Mouse (Mus musculus) gastrocnemius, adult 2 months (tissue): ENCODE measurements around the gene Gm21885. TPM values are rescaled to one million over a fixed set of nuclear protein-coding genes. Genes with fewer than 3 reads are reported as not detected.
"Not testable (repeated sequence)": the region's sequence is repeated elsewhere in the genome, so short reads cannot be mapped to it uniquely, and the experiment has no call there.

ENCODE experiments used
- DNase-seq: peaks from one replicate; pipeline ENCODE4 v3.0.0; 2022
- H3K27ac ChIP-seq: fragments of 200-600 bp; 2 replicates; pipeline ENCODE4 v1.8.1; 2022; ENCODE audit warnings: mild to moderate bottlenecking
- H3K4me3 ChIP-seq: fragments of 200-600 bp; 2 replicates; pipeline ENCODE4 v1.8.1; 2022; ENCODE audit warnings: mild to moderate bottlenecking, moderate library complexity
- CTCF ChIP-seq: fragments of 200-600 bp; IDR thresholded peaks from 2 replicates; pipeline ENCODE4 v1.8.1; 2022; ENCODE audit warnings: antibody characterized with exemption, mild to moderate bottlenecking, moderate library complexity
- intact Hi-C: fragments of 180-260 bp; cut with DNase I; formaldehyde crosslinking; loops from one replicate; pipeline ENCODE4 v1.15.1; 2025
- total RNA-seq, 2 experiments: library from RNA; stranded (reverse); gene quantifications; 2 replicates each; pipeline ENCODE4 v1.2.3; 2021

The Gm21885 gene
- total RNA-seq, 2 experiments from 2014 or later = not detected

- TF ChIP-seq CTCF = no peak
- intact Hi-C loops = no loop called here
- DNase-seq = no peak
- Histone ChIP-seq H3K4me3 (no peak overlapping the region), H3K27ac (no peak overlapping the region)
Observed at GRCm38 (mm10) chr11:94246789-94247061, 34.9 kb upstream of the Gm21885 start.

DNA sequence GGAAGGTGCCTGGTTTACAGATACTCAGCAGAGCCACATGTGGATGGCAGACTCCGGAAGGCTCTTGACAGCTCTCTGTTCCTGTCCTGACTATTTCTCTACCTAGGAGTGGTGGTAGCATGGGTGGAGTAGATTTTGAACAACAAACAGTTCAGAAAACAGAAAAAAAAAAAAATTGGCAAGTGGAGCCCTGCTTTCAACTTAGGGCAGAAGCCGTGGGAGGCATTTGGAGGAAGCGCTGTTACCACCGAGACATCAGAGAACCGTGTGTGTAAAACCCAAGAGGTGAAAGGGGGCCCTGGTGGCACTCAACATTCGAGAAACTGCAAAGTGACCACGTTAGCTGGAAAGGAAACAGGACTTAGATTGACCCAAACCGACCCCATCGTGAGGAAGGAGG, 28.5 kb upstream of the Gm21885 start:
- Histone ChIP-seq H3K27ac (no peak overlapping the region), H3K4me3 (no peak overlapping the region)
- TF ChIP-seq CTCF = no peak
- intact Hi-C loops = no loop called here
- no peak for DNase-seq

DNA sequence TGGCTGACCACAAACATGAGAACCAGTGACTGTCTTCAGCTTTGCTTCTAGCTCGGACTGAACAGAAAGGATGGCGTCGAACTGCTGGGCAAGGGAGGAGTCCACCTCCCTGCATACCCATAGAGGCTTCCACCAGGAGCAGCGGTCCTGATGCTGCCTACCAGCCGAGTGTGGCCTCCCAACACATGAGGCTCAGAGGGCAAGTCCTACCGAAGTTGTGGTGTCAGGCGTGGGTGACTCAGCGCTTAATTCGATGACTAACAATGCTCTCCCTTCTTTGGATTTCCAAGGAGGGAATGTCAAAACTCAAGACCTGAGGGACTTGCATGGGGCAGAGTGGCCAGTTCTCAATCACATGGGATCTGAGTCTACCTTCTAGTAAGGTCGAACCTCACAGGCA, 28.0 kb upstream of the Gm21885 start:
- intact Hi-C loops = no loop called here
- DNase-seq = no peak
- TF ChIP-seq CTCF = no peak
- H3K27ac ChIP-seq = no peak overlapping the region
- H3K4me3 ChIP-seq = no peak overlapping the region

- no peak for TF ChIP-seq CTCF
- intact Hi-C loops = no loop called here
- H3K27ac ChIP-seq = no peak overlapping the region
Observed at GRCm38 (mm10) chr11:94255733-94256132, 25.9 kb upstream of the Gm21885 start.

DNA sequence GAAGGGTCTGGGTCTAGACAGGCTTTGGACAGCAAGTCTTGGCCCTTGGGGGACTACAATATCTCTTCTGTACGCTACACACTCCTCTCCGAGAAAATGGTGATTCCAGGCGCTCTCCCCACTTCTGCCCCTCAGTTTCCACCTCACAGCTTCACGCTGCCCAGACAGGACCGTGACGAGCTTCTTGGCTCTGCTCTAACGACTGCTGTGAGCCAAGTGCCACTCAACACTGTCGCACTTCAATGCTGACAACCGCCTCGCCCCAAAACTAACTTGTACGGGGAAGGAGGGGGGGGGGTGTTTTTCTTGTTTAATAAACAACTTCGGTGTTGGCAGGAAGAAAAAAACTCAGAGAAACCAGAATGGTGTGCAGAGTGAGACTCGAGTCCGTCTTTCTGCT, 23.7 kb upstream of the Gm21885 start:
- Histone ChIP-seq H3K27ac (no peak overlapping the region), H3K4me3 (no peak overlapping the region)
- no peak for DNase-seq
- TF ChIP-seq CTCF = no peak
- intact Hi-C loops = no loop called here

More at GRCm38 (mm10) chr11:94255733-94256132, 25.9 kb upstream of the Gm21885 start:
- no peak overlapping the region for H3K4me3 ChIP-seq
- no peak for DNase-seq

DNA sequence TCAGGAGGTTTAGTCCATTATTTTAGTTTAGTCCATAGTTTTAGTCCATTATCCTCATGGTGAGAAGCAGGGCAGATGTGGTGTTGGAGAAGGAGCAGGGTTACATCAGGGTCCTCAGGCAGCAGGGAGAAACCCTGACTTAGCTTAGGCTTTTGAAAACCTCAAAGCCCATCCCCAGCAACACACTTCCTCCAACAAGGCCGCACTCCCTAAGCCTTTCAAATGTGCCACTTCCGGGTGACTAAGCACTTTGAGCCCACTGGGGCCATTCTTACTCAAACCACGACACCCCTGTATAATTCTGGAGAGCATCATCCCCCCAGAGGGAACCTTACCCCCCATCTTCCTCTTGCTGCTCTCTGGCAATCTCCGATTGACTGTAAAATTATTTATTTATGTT, 21.9 kb upstream of the Gm21885 start:
- Histone ChIP-seq H3K27ac (no peak overlapping the region), H3K4me3 (no peak overlapping the region)
- TF ChIP-seq CTCF = no peak
- intact Hi-C loops = no loop called here
- no peak for DNase-seq

- Histone ChIP-seq H3K27ac (no peak overlapping the region), H3K4me3 (no peak overlapping the region)
- TF ChIP-seq CTCF = no peak
- intact Hi-C loops = no loop called here
- no peak for DNase-seq
Observed at GRCm38 (mm10) chr11:94261585-94262370, 19.9 kb upstream of the Gm21885 start.

- H3K27ac ChIP-seq = peak overlapping the region; percentile 84
- DNase-seq = peak; percentile 74
- peak; percentile 57 for TF ChIP-seq CTCF
- peak overlapping the region; percentile 74 for H3K4me3 ChIP-seq
- intact Hi-C loops = no loop called here
Observed at GRCm38 (mm10) chr11:94265134-94265785, 16.4 kb upstream of the Gm21885 start.

GRCm38 (mm10) chr11:94266155-94266554, 15.5 kb upstream of the Gm21885 start:
- intact Hi-C loops, H3K27ac ChIP-seq, H3K4me3 ChIP-seq, DNase-seq: not testable (repeated sequence)

DNA sequence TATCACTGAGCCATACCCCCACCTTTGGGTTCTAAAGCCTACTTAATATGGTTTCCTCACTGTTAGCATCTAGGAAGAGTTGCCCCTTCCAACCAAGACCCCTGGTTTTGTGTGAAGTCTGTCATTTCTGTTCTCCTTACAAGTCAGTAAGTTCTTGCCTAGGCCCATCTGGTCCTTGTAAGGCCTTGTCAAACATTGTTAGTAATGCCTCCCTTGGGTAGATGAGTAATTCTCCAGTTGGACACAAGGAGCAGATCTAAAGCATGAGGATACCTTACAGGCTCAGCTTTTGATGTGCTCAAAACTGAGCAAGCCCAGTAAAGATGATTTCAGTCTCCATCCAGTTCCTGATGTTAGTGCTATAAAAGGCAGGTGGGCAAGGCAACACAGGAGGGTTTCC, 12.9 kb upstream of the Gm21885 start:
- no peak overlapping the region for H3K4me3 ChIP-seq
- no peak for TF ChIP-seq CTCF

DNA sequence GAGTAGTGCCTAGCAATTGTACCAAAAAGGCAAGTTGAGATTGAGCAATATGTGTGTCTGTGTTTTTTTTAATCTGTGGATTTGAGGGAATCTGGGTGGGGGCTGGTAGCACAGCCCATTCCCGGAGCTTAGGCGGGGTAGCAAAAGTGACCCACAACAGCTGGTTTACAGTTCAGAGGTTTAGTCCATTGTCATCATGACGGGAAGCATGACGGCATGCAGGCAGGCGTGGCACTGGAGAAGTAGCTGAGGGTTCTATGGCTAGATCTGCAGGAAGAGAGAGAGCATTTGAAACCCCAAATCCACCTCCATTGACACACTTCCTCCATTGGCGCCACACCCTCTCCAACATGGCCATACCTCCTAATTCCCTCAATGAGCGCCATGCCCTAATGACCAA, 11.8 kb upstream of the Gm21885 start:
- no peak overlapping the region for H3K4me3 ChIP-seq
- intact Hi-C loops = no loop called here
- no peak overlapping the region for H3K27ac ChIP-seq
- no peak for DNase-seq
- TF ChIP-seq CTCF = no peak

More for the DNA sequence above, 12.9 kb upstream of the Gm21885 start:
- no peak overlapping the region for H3K27ac ChIP-seq
- intact Hi-C loops = no loop called here
- no peak for DNase-seq

- intact Hi-C loops = no loop called here
- Histone ChIP-seq H3K27ac (no peak overlapping the region), H3K4me3 (no peak overlapping the region)
- DNase-seq = no peak
- TF ChIP-seq CTCF = no peak
Observed at GRCm38 (mm10) chr11:94271015-94271414, 10.7 kb upstream of the Gm21885 start.

DNA sequence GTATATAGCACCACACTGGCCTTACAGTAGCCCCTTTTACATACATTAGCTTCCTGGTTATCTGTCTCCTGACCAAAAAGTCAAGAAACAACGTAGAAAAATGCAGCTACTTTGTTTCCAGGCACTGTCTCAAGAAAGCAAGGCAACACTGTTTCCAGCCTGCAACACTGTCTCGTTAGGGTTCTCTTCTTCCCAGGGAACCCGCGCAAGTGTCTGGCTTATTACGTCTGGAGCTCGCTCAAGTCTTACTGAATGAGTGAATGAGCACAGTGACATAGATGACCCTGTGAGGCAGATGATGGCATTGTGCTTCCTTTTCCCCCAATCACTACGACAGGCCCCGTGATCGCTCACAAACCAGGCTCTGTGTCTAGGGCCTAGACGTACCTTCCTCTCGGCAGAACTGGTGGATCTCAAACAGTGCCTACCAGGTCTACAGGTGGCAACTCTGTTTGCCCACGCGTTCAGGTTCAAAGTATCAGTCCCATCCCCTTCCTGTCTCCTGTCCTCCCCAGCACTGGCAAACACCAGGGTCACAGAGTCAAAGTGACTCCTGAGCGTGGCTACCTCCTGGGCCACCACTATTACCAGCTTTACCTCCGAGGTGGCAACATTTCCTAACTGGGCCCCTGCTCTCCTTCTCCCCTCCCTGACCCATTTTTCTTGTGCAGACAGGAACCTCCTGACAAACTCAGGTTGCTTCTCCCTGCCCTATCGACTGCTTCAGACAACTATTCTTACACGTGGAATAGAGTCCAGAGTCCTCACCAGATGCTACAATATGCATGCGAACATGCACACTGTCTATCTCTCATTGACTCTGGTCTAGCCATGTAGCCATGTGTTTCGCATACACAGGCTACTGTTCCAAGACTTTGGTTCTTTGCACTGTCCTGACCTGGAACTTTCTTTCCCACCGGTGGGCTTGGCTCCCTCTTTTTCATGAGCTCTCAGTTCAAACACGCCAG, 8.4 kb upstream of the Gm21885 start:
- Histone ChIP-seq H3K27ac (no peak overlapping the region), H3K4me3 (no peak overlapping the region)
- TF ChIP-seq CTCF = no peak
- intact Hi-C loops = no loop called here
- DNase-seq = no peak
